Mouse (Mus musculus): ENCODE results near the gene Sele.

The Sele gene

GRCm38 (mm10) chr1:164073091-164073490 lies 25.1 kb downstream of the Sele start:
- DNase-seq: no peak

DNA sequence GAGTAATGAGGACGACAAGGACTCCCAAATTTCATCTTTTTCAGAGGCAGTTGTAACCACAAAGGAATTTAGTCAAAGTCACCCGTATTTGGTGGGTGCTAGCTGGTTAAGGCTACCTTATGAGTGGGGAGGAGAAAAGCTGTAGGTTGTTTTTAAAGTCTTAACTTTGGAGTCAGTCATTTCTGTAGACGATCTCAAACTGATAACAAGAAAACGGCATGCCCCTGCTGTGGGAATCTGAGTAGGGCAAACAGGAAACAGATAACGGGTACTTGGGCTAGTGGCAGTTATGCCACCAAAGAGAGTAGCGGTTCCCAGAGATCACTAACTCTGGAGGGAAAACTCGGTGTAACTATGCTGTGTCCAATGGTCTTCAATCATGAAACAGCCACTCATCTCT lies 25.8 kb downstream of the Sele start:
- DNase-seq: no peak

GRCm38 (mm10) chr1:164074606-164075140 lies 26.6 kb downstream of the Sele start:
- no peak for DNase-seq

DNA sequence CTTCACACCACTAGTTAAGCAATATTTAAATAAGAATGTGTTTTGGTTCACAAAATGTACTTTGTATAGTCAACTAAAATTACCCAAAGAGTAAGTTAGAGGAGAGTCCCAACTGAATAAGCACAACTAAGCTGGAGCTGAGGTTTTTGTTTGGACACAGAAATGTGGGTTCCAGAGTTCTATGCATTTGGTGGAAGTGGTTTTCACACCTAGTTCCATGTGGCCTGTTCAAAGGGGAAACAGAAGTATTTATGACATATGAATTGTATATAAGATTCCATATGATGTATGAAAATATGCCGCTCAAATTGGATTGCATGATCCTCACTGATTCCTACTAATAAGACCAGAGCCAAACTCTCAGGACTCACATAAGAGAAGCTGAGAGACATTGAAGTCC lies 27.4 kb downstream of the Sele start:
- no peak for DNase-seq

GRCm38 (mm10) chr1:164076441-164076840 lies 28.4 kb downstream of the Sele start:
- no peak for DNase-seq

GRCm38 (mm10) chr1:164077031-164077430 lies 29.0 kb downstream of the Sele start:
- DNase-seq: no peak

- no peak for DNase-seq
Measured at GRCm38 (mm10) chr1:164078323-164078741, 30.3 kb downstream of the Sele start.

DNA sequence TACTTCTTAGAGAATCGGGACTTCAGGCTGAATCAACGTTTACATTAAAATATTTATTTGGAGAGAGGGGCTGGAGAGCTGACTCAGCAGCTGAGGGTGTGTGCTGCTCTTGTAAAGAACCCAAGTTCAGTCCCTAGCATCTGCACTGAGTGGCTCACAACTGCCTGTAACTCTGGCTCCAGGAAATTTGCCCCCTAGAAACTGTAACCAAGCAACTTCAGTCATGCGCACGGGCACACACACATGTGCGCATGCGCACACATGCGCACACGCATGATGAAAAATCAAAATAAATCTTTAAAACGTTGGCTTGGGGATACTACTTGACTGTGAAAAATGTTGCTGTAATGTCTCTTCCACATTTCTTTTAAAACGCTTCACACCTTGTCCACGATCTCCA lies 31.1 kb downstream of the Sele start:
- no peak for DNase-seq

DNA sequence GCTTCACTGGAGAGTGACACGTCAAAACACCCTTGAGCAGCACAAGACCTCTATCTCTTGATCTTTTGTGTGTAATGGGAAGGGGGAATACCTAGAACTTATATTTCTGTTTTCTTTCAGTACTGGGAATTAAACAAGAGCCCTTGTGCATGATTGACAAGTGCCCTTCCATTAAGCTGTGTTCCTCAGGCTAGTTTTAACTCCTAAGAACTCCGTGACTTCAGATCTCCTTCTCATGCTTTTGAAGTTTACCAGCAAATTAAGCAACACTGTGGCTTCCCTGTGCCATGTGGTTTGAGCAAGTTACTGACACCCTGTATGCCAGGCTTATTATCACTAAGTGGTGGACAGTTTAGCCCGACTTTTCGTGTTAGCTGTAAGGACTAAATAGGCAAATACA lies 35.0 kb downstream of the Sele start:
- no peak for DNase-seq

DNA sequence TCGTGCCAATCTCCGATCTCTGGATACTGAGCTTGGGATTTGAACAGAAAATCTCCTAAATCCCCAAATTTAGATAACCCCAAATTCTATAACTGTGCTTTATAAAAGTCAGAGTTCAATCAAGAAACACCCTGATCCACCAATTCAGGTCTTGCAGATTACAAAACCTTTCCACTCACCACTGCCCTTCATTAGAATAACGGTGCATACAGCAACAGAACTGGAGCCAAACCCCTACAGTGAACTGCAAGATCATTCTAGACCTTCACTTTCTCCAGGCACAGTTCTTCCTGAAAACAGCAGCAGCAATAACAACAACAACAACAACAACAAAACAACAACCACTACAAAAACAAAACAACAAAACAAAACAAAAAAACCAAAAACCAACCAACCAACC lies 38.8 kb downstream of the Sele start:
- DNase-seq: no peak

DNA sequence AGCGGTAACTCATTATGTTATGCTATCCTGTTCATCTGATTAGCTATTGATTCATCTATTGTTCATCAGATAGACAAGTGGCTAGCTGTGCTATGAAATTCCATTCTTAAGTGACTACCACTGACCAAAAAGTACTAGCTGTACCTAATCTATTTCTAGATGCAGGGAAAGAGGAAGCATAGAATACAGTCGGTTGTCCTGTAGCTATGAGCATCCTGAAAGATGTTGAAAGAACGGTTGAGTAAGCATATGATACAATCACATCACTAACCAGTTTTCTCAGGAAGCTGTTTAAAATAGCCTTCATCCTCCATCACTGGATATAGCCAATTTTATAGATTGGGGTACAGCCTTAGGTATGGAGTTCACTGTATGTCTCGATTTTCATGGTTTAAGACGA lies 39.8 kb downstream of the Sele start:
- no peak for DNase-seq

DNA sequence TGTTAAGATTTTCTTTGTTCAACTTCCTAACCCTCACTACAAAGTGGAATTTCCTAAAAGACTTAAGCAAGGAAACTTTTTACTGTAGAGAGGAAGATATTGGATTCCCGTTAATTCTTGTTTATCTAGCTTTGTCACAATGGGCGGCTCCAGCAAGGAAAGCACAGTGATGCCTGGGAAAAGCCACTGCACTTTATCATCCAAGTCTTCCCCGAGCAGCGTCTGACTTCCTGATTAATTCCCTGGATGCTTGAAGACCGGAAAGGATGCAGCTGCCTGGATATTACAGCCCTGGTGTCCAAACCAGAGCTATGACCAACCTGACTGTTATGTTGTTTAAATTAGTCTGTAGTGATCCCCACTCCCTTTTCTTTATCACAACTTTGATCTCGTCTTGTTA lies 48.7 kb downstream of the Sele start:
- no peak for DNase-seq

- DNase-seq: no peak
Measured at GRCm38 (mm10) chr1:164097911-164098310, 49.9 kb downstream of the Sele start.

DNA sequence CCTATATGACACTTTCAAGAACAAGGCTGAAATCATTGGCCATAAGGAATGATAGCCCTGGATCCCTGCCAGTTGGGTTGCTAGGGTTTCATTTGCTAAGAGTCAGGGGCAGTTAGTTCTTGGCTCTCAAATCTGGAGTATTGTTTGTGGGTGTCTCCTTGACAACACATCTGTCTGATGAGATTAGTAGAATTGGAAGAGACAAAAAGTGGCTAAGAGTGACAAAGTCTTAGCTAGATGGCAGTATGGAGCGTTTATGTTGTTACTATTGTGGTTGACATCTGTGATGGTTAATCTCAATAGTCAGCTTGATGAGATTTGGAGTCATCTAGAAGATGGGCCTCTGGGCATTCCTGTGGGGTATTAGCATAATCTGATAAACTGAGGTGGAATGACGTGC lies 50.3 kb downstream of the Sele start:
- no peak for DNase-seq
